Mouse (Mus musculus): ENCODE data around the gene Vmn1r25. TPM values are rescaled to one million over a fixed set of nuclear protein-coding genes. Genes with fewer than 3 reads are reported as not detected.
"Not testable (repeated sequence)": the region's sequence is repeated elsewhere in the genome, so short reads cannot be mapped to it uniquely, and the experiment has no call there.

The Vmn1r25 gene
- not detected in 2 replicates for polyA plus RNA-seq (2015; fragmentation: Nextera tagmentation; extraction: Ambion mirVana)

DNA sequence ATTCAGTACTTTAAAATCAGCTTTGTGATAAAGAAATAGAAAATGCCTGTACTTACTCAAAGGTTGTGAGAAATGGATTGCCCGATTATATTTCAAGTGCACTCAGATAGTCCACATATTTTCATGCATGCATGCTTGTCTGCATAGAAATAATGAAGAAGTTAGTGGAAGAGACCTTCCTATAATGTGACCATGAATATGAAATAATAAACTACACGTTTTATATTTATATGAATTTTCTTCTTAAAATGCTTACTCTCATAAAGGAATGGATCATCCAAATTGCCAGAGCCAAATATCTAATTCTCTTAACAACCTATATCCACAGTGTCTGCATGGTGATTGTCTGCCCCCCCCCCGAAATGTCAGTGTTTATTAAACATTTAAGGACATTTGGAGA, at the start of gene Vmn1r25:
TSS of gene Vmn1r25 (minus strand) at position 101 of the 400 bp plus-strand sequence.
- no peak within 1 kb of the TSS for H3K27ac ChIP-seq
- WGBS (ENCODE audit: insufficient replicate concordance): 36% methylated on average over 3 of the region's 3 CpGs

DNA sequence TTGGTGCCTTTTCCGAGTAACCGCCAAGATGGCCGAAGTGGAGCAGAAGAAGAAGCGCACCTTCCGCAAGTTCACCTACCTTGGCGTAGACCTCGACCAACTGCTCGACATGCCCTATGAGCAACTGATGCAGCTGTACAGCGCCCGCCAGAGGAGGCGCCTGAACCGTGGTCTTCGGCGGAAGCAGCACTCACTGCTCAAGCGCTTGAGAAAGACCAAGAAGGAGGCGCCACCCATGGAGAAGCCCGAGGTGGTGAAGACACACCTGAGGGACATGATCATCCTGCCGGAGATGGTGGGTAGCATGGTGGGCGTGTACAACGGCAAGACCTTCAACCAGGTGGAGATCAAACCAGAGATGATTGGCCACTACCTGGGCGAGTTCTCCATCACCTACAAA, 36.9 kb upstream of the Vmn1r25 start:
- DNase-seq; H3K27ac ChIP-seq; H3K4me1 ChIP-seq (replicated peaks); H3K27me3 ChIP-seq; H3K36me3 ChIP-seq; H3K9me3 ChIP-seq (replicated peaks); ATAC-seq (ENCODE audit: low read depth); H3K4me3 ChIP-seq (replicated peaks); H3K4me2 ChIP-seq; H3K9ac ChIP-seq: not testable (repeated sequence)
- WGBS (ENCODE audit: insufficient replicate concordance): 79% methylated on average over 21 of the region's 21 CpGs

More for the DNA sequence above, at the start of gene Vmn1r25:
- Histone ChIP-seq H3K9ac (no peak within 1 kb of the TSS), H3K36me3 (no peaks in the 10 kb centered on the region), H3K27me3 (no peaks in the 10 kb centered on the region), H3K9me3 (replicated peaks) (no peaks in the 10 kb centered on the region), H3K4me2 (no peak within 1 kb of the TSS), H3K4me1 (replicated peaks) (no peaks in the 10 kb centered on the region), H3K4me3 (replicated peaks) (no peak within 1 kb of the TSS)
- ATAC-seq (ENCODE audit: low read depth) (no peak), DNase-seq (no peak)

DNA sequence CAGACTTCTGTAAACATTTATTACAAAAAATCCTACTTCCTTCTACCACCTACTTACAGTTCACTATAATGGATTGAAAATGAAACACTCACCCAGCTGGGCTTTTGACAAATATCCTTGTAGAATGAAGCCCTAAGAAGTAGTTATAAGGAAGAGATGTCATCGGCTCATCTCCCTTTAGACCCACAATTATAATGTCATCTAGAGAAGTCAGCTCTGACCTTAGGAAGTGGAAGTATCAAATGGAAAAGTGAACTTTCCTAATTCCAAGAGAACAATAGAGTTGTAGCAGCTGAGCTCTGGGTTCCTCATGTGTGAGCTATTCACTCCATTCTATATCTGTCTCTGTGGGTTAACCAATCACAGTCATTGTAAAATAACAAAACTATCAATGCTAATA, 34.4 kb upstream of the Vmn1r25 start, which contains the start of gene Vmn1r26:
TSS of gene Vmn1r26 (minus strand) at position 101 of the 400 bp plus-strand sequence.
- Histone ChIP-seq H3K9ac (no peak within 1 kb of the TSS), H3K36me3 (no peaks in the 10 kb centered on the region), H3K4me2 (no peak within 1 kb of the TSS), H3K27me3 (no peaks in the 10 kb centered on the region), H3K4me3 (replicated peaks) (no peak within 1 kb of the TSS), H3K27ac (no peak within 1 kb of the TSS), H3K9me3 (replicated peaks) (no peaks in the 10 kb centered on the region), H3K4me1 (replicated peaks) (no peaks in the 10 kb centered on the region)
- DNase-seq (no peak), ATAC-seq (ENCODE audit: low read depth) (no peak)
- WGBS (ENCODE audit: insufficient replicate concordance): 68% methylated on average over 1 of the region's 1 CpGs

DNA sequence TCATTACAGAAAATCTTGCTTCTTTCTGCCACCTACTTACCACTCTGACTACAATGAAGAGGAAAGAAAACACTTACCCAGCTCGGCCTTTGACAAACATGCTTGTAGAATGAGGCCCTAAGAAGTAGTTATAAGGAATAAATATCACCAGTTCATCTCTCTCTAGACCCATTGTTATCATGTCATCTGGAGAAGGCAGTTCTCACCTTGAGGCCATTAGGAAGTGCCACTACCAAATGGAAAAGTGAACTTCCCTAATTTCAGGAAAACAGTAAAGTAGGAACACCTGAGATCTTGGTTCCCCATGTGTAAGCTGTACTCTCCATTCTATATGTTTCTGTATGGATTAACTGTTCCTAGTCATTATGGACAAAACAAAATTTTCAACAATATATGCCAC, 19.2 kb downstream of the Vmn1r25 start, which contains the start of gene Vmn1r24:
TSS of gene Vmn1r24 (minus strand) at position 101 of the 400 bp plus-strand sequence.
- 30% methylated on average over 1 of the region's 1 CpGs for WGBS (ENCODE audit: insufficient replicate concordance)
- H3K4me1 ChIP-seq (replicated peaks); H3K9me3 ChIP-seq (replicated peaks); H3K9ac ChIP-seq; DNase-seq; H3K27me3 ChIP-seq; H3K27ac ChIP-seq; H3K4me2 ChIP-seq; ATAC-seq (ENCODE audit: low read depth); H3K4me3 ChIP-seq (replicated peaks); H3K36me3 ChIP-seq: not testable (repeated sequence)

Other genes with a start within 250 kb of the Vmn1r25 start
- gene Vopp1, start 155.7 kb downstream of the Vmn1r25 start, polyA plus RNA-seq (2015; fragmentation: Nextera tagmentation; extraction: Ambion mirVana): 43.7 and 50.6 TPM in 2 replicates
- gene Vmn1r21, start 130.5 kb downstream of the Vmn1r25 start, polyA plus RNA-seq (2015; fragmentation: Nextera tagmentation; extraction: Ambion mirVana): not detected in 2 replicates
- gene Vmn1r22, start 72.8 kb downstream of the Vmn1r25 start, polyA plus RNA-seq (2015; fragmentation: Nextera tagmentation; extraction: Ambion mirVana): not detected in 2 replicates
- gene Vmn1r23, start 54.0 kb downstream of the Vmn1r25 start, polyA plus RNA-seq (2015; fragmentation: Nextera tagmentation; extraction: Ambion mirVana): not detected in 2 replicates
- not detected in 2 replicates for gene Vmn1r24, start 19.3 kb downstream of the Vmn1r25 start, polyA plus RNA-seq (2015; fragmentation: Nextera tagmentation; extraction: Ambion mirVana)
- not detected in 2 replicates for gene Vmn1r26, start 34.3 kb upstream of the Vmn1r25 start, polyA plus RNA-seq (2015; fragmentation: Nextera tagmentation; extraction: Ambion mirVana)
- not detected in 2 replicates for gene Vmn1r27, start 238.0 kb upstream of the Vmn1r25 start, polyA plus RNA-seq (2015; fragmentation: Nextera tagmentation; extraction: Ambion mirVana)